Mouse (Mus musculus): ENCODE results near the gene Gm16405. TPM values are rescaled to one million over a fixed set of nuclear protein-coding genes. Genes with fewer than 3 reads are reported as not detected.
"Not testable (repeated sequence)": the region's sequence is repeated elsewhere in the genome, so short reads cannot be mapped to it uniquely, and the experiment has no call there.

Gm16405 gene
- polyA plus RNA-seq (2014; fragmentation: Nextera tagmentation; extraction: Ambion mirVana) = not detected in 2 replicates

- no CpG with 5 or more reads among the region's 7 CpGs for WGBS
- DNase-seq (ENCODE audit: low spot score); H3K9ac ChIP-seq (replicated peaks; ENCODE audit: low read length); H3K4me3 ChIP-seq (ENCODE audit: low read depth, low read length); H3K4me2 ChIP-seq (ENCODE audit: low read depth, low read length); H3K9me3 ChIP-seq (replicated peaks; ENCODE audit: control insufficient read depth, low read length); H3K27ac ChIP-seq (replicated peaks; ENCODE audit: low read depth, low read length); ATAC-seq (replicated peaks; ENCODE audit: insufficient number of reproducible peaks, low FRiP score, low TSS enrichment, low read depth); H3K4me1 ChIP-seq (ENCODE audit: control insufficient read depth, insufficient read depth, low read length); H3K36me3 ChIP-seq (replicated peaks; ENCODE audit: control insufficient read depth, insufficient read depth, low read depth, low read length); H3K27me3 ChIP-seq (ENCODE audit: control insufficient read depth, insufficient read depth, low read length): not testable (repeated sequence)
Measured at GRCm38 (mm10) chrX:54530908-54531307, at the start of gene Gm16405. TSS of gene Gm16405 (plus strand) at chrX:54531208.

Other genes starting within 250 kb of the Gm16405 start
- not detected in 2 replicates for gene Gm16430, start 91.0 kb downstream of the Gm16405 start, polyA plus RNA-seq (2014; fragmentation: Nextera tagmentation; extraction: Ambion mirVana)